Mouse (Mus musculus) C2C12 (cell line): ENCODE data around the gene Antxrl. TPM values are rescaled to one million over a fixed set of nuclear protein-coding genes. Genes with fewer than 3 reads are reported as not detected.

Experiments used
- H3K27me3 ChIP-seq: one replicate; pipeline ENCODE4 v1.6.1; 2011; ENCODE audit not compliant: control insufficient read depth, insufficient read depth, insufficient read length
- H3K36me3 ChIP-seq: one replicate; pipeline ENCODE4 v1.6.1; 2011; ENCODE audit not compliant: control insufficient read depth, insufficient read depth
- H3K4me3 ChIP-seq: one replicate; pipeline ENCODE4 v1.5.1; 2011; ENCODE audit warnings: mild to moderate bottlenecking, control low read depth; ENCODE audit not compliant: poor library complexity, insufficient read depth, severe bottlenecking
- H3K79me2 ChIP-seq: one replicate; pipeline ENCODE4 v1.6.1; 2011; ENCODE audit not compliant: control insufficient read depth, insufficient read depth
- H3K79me3 ChIP-seq: one replicate; pipeline ENCODE4 v1.6.1; 2011; ENCODE audit warnings: low read depth, control low read depth
- H3ac ChIP-seq: one replicate; pipeline ENCODE3; 2011; ENCODE audit warnings: low read depth; ENCODE audit not compliant: control insufficient read depth, insufficient read length
- CEBPB ChIP-seq: IDR thresholded peaks from one replicate; pipeline ENCODE4 v1.6.1; 2011; ENCODE audit warnings: low read depth, mild to moderate bottlenecking, control low read depth, moderate library complexity
- CTCF ChIP-seq: IDR thresholded peaks from one replicate; pipeline ENCODE4 v1.5.1; 2011; ENCODE audit not compliant: control insufficient read depth, insufficient read depth, insufficient read length
- FOSL1 ChIP-seq: IDR thresholded peaks from one replicate; pipeline ENCODE4 v1.8.0; 2011; ENCODE audit warnings: mild to moderate bottlenecking, low read length; ENCODE audit not compliant: poor library complexity, insufficient read depth, severe bottlenecking
- MAX ChIP-seq: IDR thresholded peaks from one replicate; pipeline ENCODE4 v1.6.1; 2011; ENCODE audit warnings: mild to moderate bottlenecking, control low read depth
- MYOD1 ChIP-seq: IDR thresholded peaks from one replicate; pipeline ENCODE4 v1.6.1; 2011; ENCODE audit warnings: low read depth; ENCODE audit not compliant: control insufficient read depth, insufficient read length
- MYOG ChIP-seq: IDR thresholded peaks from one replicate; pipeline ENCODE4 v1.6.1; 2011; ENCODE audit not compliant: control insufficient read depth, insufficient read length; ENCODE audit errors: extremely low read depth
- USF1 ChIP-seq: IDR thresholded peaks from one replicate; pipeline ENCODE4 v1.6.1; 2011; ENCODE audit warnings: low read depth, mild to moderate bottlenecking, control low read depth, moderate library complexity
- polyA plus RNA-seq: library from polyadenylated mRNA; unstranded; fragments of >200 nt; fragmentation: generic; extraction: Trizol; gene quantifications from one replicate; pipeline ENCODE4 v1.2.1, GENCODE M21; 2012; ENCODE audit warnings: missing spikeins

Antxrl gene
- polyA plus RNA-seq, 1 experiment, result 0.01 TPM

- Histone ChIP-seq H3K36me3 (no peaks in the 10 kb centered on the region), H3K79me3 (no peaks in the 10 kb centered on the region), H3ac (no peak overlapping the region), H3K79me2 (no peaks in the 10 kb centered on the region), H3K4me3 (no peak overlapping the region), H3K27me3 (no peaks in the 10 kb centered on the region)
- TF ChIP-seq CTCF, result peak; percentile 66
- TF ChIP-seq MYOD1, result no peak
These were observed 54.0 kb downstream of the Antxrl start for GRCm38 (mm10) chr14:34106389-34107062.

GRCm38 (mm10) chr14:34107594-34107993 lies 55.1 kb downstream of the Antxrl start:
- Histone ChIP-seq H3K4me3 (no peak overlapping the region), H3K36me3 (no peaks in the 10 kb centered on the region), H3K79me2 (no peaks in the 10 kb centered on the region), H3K27me3 (no peaks in the 10 kb centered on the region), H3ac (no peak overlapping the region), H3K79me3 (no peaks in the 10 kb centered on the region)
- TF ChIP-seq FOSL1 (no peak), CTCF (no peak), MYOG (no peak), USF1 (no peak)

- Histone ChIP-seq H3K27me3 (no peaks in the 10 kb centered on the region), H3K79me2 (no peaks in the 10 kb centered on the region), H3K79me3 (no peaks in the 10 kb centered on the region), H3ac (no peak overlapping the region), H3K36me3 (no peaks in the 10 kb centered on the region), H3K4me3 (no peak overlapping the region)
- no peak for TF ChIP-seq MYOG
- TF ChIP-seq USF1, result no peak
- TF ChIP-seq CTCF, result no peak
- TF ChIP-seq FOSL1, result no peak
These were observed 61.8 kb downstream of the Antxrl start for GRCm38 (mm10) chr14:34114311-34114710.

- peaks cover 4% of the 10 kb centered on the region for H3K36me3 ChIP-seq
- H3K79me2 ChIP-seq, result no peaks in the 10 kb centered on the region
- no peak overlapping the region for H3K4me3 ChIP-seq
- TF ChIP-seq MAX (no peak), FOSL1 (no peak), CEBPB (no peak), MYOD1 (no peak), MYOG (no peak), USF1 (no peak), CTCF (no peak)
- no peak overlapping the region for H3ac ChIP-seq
- H3K79me3 ChIP-seq, result no peaks in the 10 kb centered on the region
- no peaks in the 10 kb centered on the region for H3K27me3 ChIP-seq
These were observed 66.7 kb downstream of the Antxrl start for GRCm38 (mm10) chr14:34119046-34119723.

GRCm38 (mm10) chr14:34120016-34120910 lies 67.8 kb downstream of the Antxrl start:
- Histone ChIP-seq H3K27me3 (no peaks in the 10 kb centered on the region), H3K79me2 (no peaks in the 10 kb centered on the region), H3K4me3 (no peak overlapping the region), H3K36me3 (peaks cover 4% of the 10 kb centered on the region), H3ac (no peak overlapping the region), H3K79me3 (no peaks in the 10 kb centered on the region)
- TF ChIP-seq MYOD1 (no peak), USF1 (peak; percentile 21)

GRCm38 (mm10) chr14:34120923-34121351 lies 68.4 kb downstream of the Antxrl start:
- Histone ChIP-seq H3K36me3 (peaks cover 4% of the 10 kb centered on the region), H3K79me3 (no peaks in the 10 kb centered on the region), H3K4me3 (no peak overlapping the region), H3K27me3 (no peaks in the 10 kb centered on the region), H3K79me2 (no peaks in the 10 kb centered on the region), H3ac (no peak overlapping the region)
- TF ChIP-seq CEBPB (no peak), MAX (no peak), MYOG (no peak), MYOD1 (no peak), CTCF (no peak), USF1 (no peak), FOSL1 (no peak)
